Mouse (Mus musculus) skeletal muscle tissue, adult 2 months (tissue): ENCODE measurements around the gene Calm4.
"Not testable (repeated sequence)": the region's sequence is repeated elsewhere in the genome, so short reads cannot be mapped to it uniquely, and the experiment has no call there.

Experiments
- DNase-seq: peaks from one replicate; pipeline ENCODE4 v3.0.0-alpha.2; 2012; ENCODE audit warnings: low read depth, low spot score

The Calm4 gene

GRCm38 (mm10) chr13:3837312-3837807 lies at the start of gene Calm4:
Calm4 (plus strand) TSS chr13:3837757.
- DNase-seq: not testable (repeated sequence)

GRCm38 (mm10) chr13:3788588-3788987 lies 49.0 kb upstream of the Calm4 start:
- DNase-seq: no peak

DNA sequence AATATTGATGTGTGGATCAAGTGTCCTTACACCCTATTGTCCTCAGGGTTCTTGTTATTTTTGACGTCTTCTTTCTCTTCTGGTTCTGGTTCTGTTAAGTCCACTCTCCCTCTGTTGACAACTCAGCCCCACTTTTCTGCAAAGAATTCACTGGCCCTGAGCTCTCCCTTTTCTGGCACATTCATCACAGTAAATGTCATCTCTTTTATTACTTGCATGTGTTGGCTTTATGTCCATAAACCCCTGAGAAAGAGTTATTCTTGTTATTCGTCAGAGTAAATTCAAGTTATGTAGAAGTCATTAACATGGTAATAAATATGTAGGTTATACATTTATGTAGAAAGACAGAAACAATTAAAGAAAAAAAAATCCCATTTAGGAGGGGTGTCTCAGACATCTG lies 48.0 kb upstream of the Calm4 start:
- no peak for DNase-seq

DNA sequence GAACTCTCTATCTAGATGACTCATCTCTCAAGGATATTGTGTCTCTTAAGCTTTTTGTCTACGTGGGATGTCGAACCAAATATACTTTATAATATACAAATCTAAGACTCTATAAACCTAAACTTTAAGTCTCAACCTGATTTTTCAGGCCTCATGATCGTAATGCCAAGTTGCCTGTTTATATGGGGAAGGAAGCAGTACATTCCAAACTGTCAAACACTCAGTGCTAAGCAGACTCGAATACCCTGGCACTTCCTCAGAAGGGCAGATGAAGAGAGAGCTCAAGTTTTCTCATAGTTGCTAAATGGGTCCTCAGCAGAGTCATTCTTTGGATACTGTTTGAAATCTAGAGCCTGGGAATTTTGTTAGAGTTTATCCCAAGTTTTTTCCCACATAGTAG lies 40.9 kb upstream of the Calm4 start:
- no peak for DNase-seq

GRCm38 (mm10) chr13:3798751-3799150 lies 38.8 kb upstream of the Calm4 start:
- DNase-seq: no peak

GRCm38 (mm10) chr13:3799386-3799785 lies 38.2 kb upstream of the Calm4 start:
- DNase-seq: no peak

- DNase-seq: no peak
These were observed 33.4 kb upstream of the Calm4 start, which contains the start of gene Calml3 for GRCm38 (mm10) chr13:3804186-3804585. Calml3 (minus strand) TSS chr13:3804316.

GRCm38 (mm10) chr13:3805132-3805531 lies 32.4 kb upstream of the Calm4 start:
- no peak for DNase-seq

GRCm38 (mm10) chr13:3805638-3806037 lies 31.9 kb upstream of the Calm4 start:
- no peak for DNase-seq

DNA sequence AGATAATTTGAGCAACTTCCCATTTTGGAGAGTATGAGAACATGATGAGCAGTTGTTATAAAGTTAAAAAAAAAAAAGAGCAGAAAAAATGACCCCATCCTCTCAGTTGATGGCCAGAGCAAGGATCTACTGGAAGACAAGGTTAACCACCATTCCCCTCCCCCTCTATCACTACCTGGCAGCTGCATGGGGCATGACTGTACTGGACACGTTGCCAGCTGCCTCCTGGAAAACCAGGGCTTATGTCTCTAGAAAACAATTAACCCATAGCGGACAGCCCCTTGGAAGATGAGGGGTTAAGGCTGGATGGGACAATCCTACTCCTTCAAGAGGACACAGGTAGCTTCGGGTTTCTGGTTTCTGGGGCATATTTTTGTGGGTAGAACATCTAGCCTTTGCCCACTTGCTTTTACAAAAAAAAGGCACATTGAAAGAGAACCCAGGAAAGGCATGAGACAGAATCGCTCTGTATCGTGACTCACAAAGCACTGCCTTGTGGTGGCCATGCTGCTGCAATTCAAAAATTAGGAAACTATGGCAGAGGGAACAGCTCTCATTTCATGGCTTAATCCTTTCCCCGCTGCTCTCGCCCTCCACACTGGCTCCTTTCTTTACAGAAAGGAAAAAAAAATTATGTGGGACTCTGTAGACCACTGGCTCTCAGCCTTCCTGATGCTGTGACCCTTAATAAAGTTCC lies 30.3 kb upstream of the Calm4 start:
- no peak for DNase-seq

GRCm38 (mm10) chr13:3818012-3818739 lies 19.4 kb upstream of the Calm4 start:
- no peak for DNase-seq

DNA sequence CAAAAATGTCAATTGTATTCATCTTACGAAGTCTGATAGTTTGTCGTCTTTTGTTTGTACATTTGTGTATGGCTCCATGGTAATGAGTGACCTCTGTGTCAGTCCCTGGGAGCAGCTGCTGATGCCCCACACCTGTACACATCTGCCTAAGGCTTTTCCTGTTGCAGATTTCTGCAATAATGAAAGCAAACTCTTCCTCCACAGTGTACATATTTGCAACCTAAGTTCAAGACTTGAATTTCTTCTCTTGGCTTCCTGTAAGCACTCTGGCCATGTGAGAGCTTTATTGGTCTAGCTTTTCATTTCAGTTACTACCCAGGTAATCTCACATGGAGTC lies 18.8 kb upstream of the Calm4 start:
- DNase-seq: no peak

- DNase-seq: no peak
These were observed 15.5 kb upstream of the Calm4 start for GRCm38 (mm10) chr13:3822105-3822504.

- no peak for DNase-seq
These were observed 11.8 kb upstream of the Calm4 start for GRCm38 (mm10) chr13:3825726-3826125.

DNA sequence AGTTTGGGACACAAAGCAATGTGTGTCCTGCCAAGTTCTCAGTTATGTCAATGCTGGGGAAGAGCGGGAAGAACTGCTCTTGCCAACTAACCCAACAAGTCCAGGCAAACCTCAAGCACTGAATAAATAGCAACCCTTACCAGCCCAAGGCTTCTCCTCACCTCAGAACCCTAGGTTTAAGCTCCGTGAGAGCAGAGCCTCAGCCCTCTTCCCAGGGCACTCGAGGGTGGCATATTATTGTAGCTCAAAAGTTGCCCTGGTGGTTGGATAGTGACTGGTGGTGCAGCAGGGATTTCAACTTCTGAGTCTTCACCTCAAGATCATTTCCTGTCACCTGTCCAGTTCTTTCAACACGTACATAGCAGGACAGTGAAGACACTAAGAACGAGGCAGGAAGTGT lies 6.0 kb upstream of the Calm4 start:
- no peak for DNase-seq

GRCm38 (mm10) chr13:3831994-3832393 lies 5.6 kb upstream of the Calm4 start:
- no peak for DNase-seq

- no peak for DNase-seq
These were observed 5.1 kb upstream of the Calm4 start for GRCm38 (mm10) chr13:3832450-3832849.

GRCm38 (mm10) chr13:3833644-3834043 lies 3.9 kb upstream of the Calm4 start:
- not testable (repeated sequence) for DNase-seq

DNA sequence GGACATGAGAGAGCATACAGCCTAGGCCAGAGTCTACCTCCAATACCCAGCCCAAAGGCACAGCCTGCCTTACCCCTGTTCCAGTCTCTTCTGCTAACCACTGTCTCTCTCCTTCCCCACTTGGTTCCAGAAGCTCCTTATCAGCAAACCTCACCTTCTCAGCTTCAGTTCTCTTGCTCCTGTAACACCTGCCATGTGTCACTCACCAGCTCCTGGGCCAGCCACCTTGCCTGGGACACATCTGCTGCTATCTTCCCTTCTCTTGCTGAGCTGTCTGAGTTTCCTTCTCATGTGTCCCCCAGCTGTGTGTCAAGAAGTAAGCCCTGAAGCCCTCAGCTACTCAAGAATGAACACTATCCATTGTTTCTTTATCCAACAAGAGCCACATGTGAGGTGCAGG lies 3.1 kb downstream of the Calm4 start:
- DNase-seq: not testable (repeated sequence)

GRCm38 (mm10) chr13:3850330-3850729 lies 12.8 kb downstream of the Calm4 start:
- DNase-seq: no peak

DNA sequence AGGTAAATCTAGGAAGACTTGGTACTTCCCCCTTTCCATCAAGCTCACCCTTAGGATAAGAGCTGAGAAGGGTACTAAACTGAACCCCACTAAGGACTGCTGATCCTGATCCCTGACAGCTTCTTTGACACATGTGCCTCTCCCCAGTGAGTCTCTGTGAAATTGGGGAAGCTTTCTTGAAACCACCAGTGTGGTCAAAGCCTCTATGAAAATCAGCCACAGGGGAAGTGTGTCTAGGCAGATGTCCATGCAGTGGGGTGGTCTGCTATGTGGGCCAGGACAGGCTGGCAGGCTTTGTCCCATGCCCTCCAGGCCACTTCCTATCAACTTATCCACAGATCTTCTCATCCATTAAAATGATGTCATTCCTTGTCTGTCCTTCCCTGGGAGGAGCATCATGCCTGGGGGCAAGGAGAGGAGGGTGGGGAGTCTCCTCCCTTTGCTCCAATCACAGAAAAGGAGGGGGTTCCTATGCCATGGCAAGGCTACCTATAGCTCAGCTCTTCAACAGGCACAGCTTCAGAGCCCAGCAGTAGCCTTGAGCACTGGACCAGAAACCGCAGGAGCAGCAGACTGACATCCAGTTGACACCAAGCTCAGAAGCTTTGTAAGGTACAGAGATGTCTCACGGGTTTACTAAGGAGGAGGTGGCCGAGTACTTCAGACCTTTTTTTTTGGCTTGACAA lies 16.2 kb downstream of the Calm4 start, which contains the start of gene Calm5:
Gene Calm5 (plus strand): TSS at position 526 of the 686 bp plus-strand sequence.
- not testable (repeated sequence) for DNase-seq

GRCm38 (mm10) chr13:3854856-3855255 lies 17.3 kb downstream of the Calm4 start:
- DNase-seq: no peak
